Mouse (Mus musculus): ENCODE data around the gene Msi2.

The Msi2 gene

GRCm38 (mm10) chr11:88515736-88516583 lies 202.4 kb downstream of the Msi2 start:
- no peak for DNase-seq (ENCODE audit: low read depth, low spot score)

DNA sequence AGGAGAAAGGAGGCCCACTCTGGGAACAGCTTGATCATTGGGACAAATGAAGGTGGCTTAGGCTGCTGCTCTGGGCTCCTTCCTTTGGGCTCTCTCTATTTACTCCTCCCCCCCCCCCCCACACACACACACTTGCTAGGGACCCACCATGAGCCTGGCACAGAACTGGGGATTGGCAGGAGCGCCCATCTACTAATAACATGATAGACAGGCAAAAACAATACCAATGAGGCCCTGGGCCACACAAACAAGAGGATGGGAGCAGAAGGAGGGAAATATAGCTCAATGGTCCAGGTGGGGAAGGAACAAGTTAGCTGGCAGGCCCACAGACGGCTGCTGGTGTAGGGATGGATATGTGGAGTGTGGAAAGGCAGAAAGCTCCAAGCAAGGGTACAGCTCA lies 203.0 kb downstream of the Msi2 start:
- DNase-seq (ENCODE audit: low read depth, low spot score), result no peak

DNA sequence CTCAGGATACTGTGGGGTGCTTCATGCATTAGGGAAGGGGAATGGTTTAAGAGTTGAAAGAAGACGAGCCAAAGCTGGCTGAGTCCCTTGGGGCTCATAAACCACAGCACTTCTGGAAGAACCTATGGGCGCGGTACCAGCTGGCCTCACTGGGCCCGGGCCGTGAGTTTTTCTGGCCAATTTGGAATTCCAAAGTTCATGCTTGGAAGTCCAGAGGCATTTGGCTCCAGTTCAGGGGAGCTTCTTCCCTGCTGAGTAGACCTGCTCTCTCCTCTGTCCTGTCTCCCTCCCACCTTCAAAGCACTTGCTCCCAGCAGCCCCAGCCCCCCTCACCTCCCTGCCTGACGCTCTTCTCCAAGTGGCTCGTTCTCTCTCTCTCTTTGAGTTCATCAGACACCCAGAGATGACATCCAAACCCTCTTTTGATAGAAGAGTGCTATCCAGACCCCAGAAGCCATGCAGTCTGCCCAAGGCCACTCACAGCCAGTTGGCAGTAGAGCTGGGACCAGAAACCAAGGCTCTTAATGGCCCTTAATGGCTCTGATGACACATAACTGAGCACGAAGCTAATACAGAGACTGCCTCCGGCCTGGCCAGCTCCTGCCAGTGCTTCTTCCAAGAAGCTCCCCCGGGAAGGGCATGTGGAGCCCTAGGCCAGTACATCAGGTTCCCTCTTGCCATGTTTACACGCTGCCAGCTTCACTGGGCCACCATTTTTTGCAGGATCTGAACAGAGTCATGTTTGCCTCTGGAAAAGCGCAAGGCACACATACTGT lies 204.0 kb downstream of the Msi2 start:
- DNase-seq (ENCODE audit: low read depth, low spot score), result no peak

DNA sequence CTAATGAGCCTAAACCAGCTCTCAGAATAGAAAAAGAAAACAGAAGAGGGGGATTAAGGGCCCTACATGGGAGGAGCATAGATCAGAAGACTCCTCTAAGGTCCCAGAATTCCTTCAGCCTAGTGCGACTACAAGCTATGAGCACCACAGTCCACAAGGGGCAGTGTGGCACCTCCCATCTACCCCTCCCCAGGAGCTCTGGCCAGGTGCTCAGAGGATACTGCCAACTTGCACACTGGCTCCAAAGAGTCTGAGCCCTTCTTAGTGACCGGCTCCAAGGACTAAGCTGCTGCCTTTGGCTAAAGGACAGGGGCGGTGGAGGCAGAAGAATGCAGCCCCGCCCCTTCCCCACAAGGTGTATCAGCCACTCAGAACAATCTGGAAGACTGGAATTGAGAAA lies 205.7 kb downstream of the Msi2 start:
- no peak for DNase-seq (ENCODE audit: low read depth, low spot score)

DNA sequence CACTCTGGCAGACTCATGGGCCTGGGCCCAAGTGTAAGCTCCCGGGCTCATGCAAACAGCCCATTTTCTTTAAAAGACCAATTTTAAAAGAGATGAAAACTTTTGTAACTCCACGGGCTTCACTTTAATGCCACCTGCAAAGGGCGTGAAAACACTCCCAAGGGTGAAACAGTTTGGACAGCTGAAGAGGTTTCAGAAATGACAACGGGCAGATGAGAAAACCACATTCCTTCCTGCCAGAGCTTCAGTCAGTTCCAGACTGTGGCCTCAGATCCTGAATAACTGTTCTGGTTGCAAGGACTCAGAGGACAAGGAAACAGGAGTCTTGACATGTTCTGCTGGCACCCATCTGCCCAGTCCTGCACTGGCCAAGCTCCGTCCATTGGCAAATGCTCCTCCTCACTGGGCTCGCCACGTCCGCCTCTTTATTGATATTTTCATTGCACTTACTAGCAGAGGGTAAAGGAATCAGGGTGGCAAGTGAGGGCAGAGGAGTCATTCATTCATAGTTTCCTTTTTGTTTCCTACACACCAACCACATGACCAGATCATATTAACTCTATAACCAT lies 207.9 kb downstream of the Msi2 start:
- DNase-seq (ENCODE audit: low read depth, low spot score), result no peak

DNA sequence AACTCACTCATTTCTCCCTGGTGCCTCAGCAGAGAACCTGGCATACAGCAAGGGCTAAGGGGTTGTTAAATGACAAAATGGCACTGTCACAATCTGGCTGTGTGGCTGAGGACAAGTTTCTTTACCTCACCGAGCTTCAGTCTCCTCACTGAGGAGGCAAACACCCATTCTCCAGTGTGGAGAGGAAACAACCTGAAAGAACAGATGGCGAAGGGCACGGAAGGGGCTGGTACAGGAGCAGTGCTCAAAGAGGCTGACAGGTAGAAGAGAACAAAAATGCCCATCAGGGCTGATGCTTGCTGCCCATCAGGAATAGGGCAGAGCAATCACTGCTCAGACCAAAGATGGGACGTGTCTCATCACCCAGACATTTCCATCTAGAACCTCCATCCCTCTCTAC lies 208.8 kb downstream of the Msi2 start:
- no peak for DNase-seq (ENCODE audit: low read depth, low spot score)

GRCm38 (mm10) chr11:88508133-88508532 lies 210.2 kb downstream of the Msi2 start:
- no peak for DNase-seq (ENCODE audit: low read depth, low spot score)

DNA sequence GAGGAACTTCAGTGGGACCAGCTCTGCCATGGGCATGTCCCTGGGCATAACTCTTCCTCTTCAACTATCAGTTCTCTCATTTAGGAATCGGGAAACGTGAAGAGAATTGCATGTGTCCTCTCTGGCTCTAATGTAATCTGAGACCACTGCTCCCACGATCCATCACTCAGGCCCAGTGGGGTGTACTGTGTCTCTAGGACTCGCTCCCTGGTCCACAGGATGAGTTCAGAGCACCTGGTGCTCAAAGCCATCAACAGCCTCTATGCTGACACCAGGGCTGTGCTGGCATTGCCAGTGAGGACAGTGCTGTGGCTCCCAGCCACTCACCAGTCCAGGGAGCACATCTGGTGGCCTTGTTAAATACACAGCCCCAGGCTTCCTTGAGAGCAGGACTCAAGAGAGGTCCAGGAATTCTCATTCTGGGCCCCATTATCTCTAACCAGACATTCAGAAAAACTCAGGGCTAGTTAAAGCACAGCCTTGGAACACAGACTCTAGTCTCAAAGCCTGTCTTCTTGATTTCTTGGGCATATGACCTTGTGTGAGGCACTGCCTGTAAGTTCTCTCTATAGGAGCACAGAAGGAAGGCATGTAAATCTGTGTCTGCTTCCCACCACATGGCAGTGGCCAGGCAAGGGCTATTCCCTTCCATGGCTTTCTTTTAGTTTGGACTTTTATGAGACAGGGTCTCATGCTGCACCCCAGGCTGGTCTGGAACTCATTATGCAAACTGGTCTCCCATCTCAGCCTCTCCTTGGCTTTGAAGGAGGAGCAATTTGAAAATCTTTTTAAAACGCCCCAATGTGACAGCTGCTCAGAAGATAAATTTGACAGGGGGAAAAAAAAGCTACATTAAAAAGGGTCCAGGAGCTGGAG lies 211.5 kb downstream of the Msi2 start:
- no peak for DNase-seq (ENCODE audit: low read depth, low spot score)

- DNase-seq (ENCODE audit: low read depth, low spot score), result no peak
Measured at GRCm38 (mm10) chr11:88506109-88506508, 212.2 kb downstream of the Msi2 start.

- DNase-seq (ENCODE audit: low read depth, low spot score), result no peak
Measured at GRCm38 (mm10) chr11:88502566-88502965, 215.7 kb downstream of the Msi2 start.

- no peak for DNase-seq (ENCODE audit: low read depth, low spot score)
Measured at GRCm38 (mm10) chr11:88498491-88498890, 219.8 kb downstream of the Msi2 start.

DNA sequence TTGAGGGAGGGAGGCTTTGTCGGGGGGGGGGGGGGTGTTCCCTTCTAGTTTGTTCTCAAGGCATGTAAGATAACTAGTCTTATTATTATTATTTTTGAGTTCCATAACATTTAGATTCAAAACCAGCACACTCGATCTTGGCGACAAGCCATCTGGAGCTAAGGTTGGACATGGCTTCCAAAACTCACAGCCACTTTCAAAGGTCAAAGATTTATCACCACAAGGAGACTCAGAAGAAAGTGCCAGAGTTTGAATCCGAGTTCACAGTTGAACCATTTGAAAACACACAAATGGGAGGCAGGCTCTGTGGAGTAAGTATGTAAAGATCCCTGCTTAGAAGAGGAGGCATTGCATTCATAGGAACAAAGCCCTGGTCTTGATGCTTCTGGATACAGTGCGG lies 221.9 kb downstream of the Msi2 start:
- DNase-seq (ENCODE audit: low read depth, low spot score), result no peak

DNA sequence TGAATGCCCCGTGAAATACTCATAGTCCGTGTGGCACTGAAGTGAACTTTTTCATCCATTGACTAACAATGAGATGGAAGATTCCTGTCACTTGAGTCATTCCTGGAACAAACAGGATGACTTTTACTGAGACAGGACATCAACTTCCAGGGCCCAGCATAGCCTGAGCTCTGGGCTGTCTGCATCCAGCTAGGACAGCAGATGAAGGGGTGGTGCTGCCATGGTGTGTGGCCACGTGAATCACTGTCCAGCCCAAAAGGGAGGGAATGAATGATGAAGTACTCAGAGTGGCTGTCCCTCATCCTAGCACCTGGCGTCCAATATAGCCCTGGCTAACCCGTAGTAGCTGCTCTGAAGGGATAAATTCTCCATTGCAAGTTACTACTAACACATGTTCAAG lies 222.6 kb downstream of the Msi2 start:
- DNase-seq (ENCODE audit: low read depth, low spot score), result no peak

DNA sequence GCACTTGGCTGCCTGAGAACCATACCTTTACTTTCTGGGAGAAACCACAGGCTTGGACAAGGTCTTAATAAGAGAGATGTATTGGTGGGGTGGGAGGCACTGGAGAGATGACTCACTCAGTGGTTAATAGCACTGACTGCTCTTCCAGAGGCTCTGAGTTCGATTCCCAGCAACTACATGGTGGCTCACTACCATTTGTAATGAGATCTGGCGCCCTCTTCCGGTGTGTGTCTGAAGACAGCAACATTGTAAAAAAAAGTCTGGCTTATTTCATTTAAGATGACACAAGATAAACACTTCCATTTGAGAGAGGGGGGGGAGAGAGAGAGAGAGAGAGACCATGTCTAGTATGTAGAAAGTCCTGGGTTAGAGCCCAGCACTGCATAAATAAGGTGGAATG lies 223.3 kb downstream of the Msi2 start:
- DNase-seq (ENCODE audit: low read depth, low spot score), result no peak

GRCm38 (mm10) chr11:88493795-88494559 lies 224.3 kb downstream of the Msi2 start:
- DNase-seq (ENCODE audit: low read depth, low spot score), result no peak

DNA sequence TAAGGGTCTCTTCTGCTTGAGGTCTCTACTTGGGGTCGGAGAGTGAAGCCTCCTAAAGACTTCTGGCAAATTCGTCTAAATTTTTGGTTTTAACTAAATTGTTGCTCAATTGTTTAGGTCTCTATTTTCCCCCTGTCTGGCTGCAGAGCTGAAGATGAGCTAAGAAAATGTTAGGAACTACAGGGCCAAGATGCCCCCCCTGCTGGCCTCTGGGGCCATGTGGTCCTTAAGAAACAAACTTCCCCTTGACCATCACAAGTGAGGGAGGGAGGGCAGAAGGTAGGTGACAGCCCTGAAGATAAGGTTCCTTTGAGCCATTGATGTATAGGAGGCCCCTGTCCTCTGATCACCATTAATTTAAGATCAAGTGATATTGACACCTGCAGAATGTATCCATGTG lies 225.7 kb downstream of the Msi2 start:
- no peak for DNase-seq (ENCODE audit: low read depth, low spot score)

- no peak for DNase-seq (ENCODE audit: low read depth, low spot score)
Measured at GRCm38 (mm10) chr11:88489985-88490384, 228.3 kb downstream of the Msi2 start.

GRCm38 (mm10) chr11:88488941-88489724 lies 229.2 kb downstream of the Msi2 start:
- DNase-seq (ENCODE audit: low read depth, low spot score), result no peak

- DNase-seq (ENCODE audit: low read depth, low spot score), result no peak
Measured at GRCm38 (mm10) chr11:88488175-88488940, 230.0 kb downstream of the Msi2 start.
